ENCODE assay signal across 13 mouse cellular contexts in the genomic region with DNA sequence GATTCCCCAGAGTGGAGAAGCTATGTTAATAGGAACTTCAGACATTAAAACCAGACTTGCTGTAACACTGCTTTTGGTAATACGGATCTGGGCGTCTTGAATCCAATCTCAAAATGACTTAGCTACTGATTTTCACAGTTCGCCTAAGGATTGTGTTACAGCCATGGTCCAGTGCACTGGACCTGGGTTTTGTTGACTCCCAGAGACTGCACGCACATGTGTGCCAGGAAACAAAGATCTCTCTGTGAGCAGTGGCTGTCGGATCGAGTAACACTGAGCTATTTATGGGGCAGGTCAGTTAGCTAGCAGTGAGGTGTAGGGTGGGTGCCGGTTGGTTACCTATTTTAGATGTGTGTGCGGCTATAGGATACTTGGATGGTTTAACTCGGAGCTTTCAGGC. TPM values are rescaled to one million over a fixed set of nuclear protein-coding genes. Genes with fewer than 3 reads are reported as not detected.
DNase-seq lines count a peak whose midpoint lies in the region; ATAC-seq and TF ChIP-seq lines count a peak whose summit lies in the region.
"Had no signal": no experiment of that assay in that cellular context is flagged by ENCODE, and none has a peak within 500 bp of the region (broad histone marks: within the 10 kb centered on the region; RNA-seq: fewer than 3 reads in every experiment).

No protein-coding gene starts in this region.

- peaks cover 39% of the 10 kb centered on the region; the same call in 1 of the 2 replicates for H3K79me2 ChIP-seq in liver, adult 2 months (ENCODE audit: control insufficient read depth, insufficient read depth, low read length)

- TF ChIP-seq CTCF in liver, adult 2 months (IDR thresholded peaks at IDR 0.05; ENCODE audit: low read depth, low read length): no peak
- no peak for TF ChIP-seq CTCF in kidney, postnatal 0 days (IDR thresholded peaks at IDR 0.05; ENCODE audit: low read depth)

- peaks cover 23% of the 10 kb centered on the region for H3K4me1 ChIP-seq in liver, adult 2 months (ENCODE audit: control insufficient read depth, insufficient read depth, low read length)
- peaks cover 16% of the 10 kb centered on the region for H3K4me1 ChIP-seq in liver, embryonic 11.5 days (replicated peaks; ENCODE audit: control insufficient read depth, insufficient read depth, low read length)
- no peaks in the 10 kb centered on the region for H3K4me1 ChIP-seq in kidney, postnatal 0 days (replicated peaks; ENCODE audit: insufficient read depth, low read length)
- H3K4me1 ChIP-seq in forebrain, embryonic 15.5 days: peaks cover 3% of the 10 kb centered on the region; the same call in 1 of the 2 replicates

- H3K27ac ChIP-seq in liver, adult 2 months (replicated peaks; ENCODE audit: insufficient read depth, low read depth, low read length): peak overlapping the region; percentile 22; the same call in 1 of the 2 replicates
- H3K27ac ChIP-seq in liver, embryonic 11.5 days (ENCODE audit: low read depth, low read length): no peak overlapping the region
- peak overlapping the region; percentile 34; the same call in 1 of the 2 replicates for H3K27ac ChIP-seq in kidney, postnatal 0 days
- no peak overlapping the region for H3K27ac ChIP-seq in forebrain, embryonic 15.5 days (replicated peaks)

- peaks cover 10% of the 10 kb centered on the region; the same call in 1 of the 2 replicates for H3K36me3 ChIP-seq in liver, adult 2 months (ENCODE audit: control insufficient read depth, insufficient read depth, low read length)
- peaks cover 10% of the 10 kb centered on the region; the same call in 1 of the 2 replicates for H3K36me3 ChIP-seq in liver, embryonic 11.5 days (ENCODE audit: control insufficient read depth, insufficient read depth, low read length)
- no peaks in the 10 kb centered on the region for H3K36me3 ChIP-seq in kidney, postnatal 0 days (ENCODE audit: insufficient read depth, low read length)
- H3K36me3 ChIP-seq in forebrain, embryonic 15.5 days: no peaks in the 10 kb centered on the region

- DNase-seq in embryo, embryonic 11 days: peak; percentile 24
- DNase-seq in embryo, embryonic 10.5 days (ENCODE audit: low spot score): no peak
- DNase-seq in liver, adult 2 months (ENCODE audit: extremely low read depth, low read depth, low spot score): peak; percentile 79
- DNase-seq in liver, embryonic 11.5 days (ENCODE audit: low spot score): no peak
- DNase-seq in kidney, postnatal 0 days (ENCODE audit: low spot score): peak; percentile 62
- peak; percentile 70 for DNase-seq in skeletal muscle tissue, adult 2 months (ENCODE audit: low read depth, low spot score)
- DNase-seq in layer of hippocampus, postnatal 25 days (ENCODE audit: extremely low spot score in 1 of 2, low spot score in 1 of 2): no peak
- DNase-seq: adrenal gland, postnatal 10 days had no signal

- H3K27me3 ChIP-seq in liver, adult 2 months (ENCODE audit: control insufficient read depth, insufficient read depth, low read length): no peaks in the 10 kb centered on the region
- H3K27me3 ChIP-seq in liver, embryonic 11.5 days (replicated peaks; ENCODE audit: control insufficient read depth, insufficient read depth, low read length): no peaks in the 10 kb centered on the region
- no peaks in the 10 kb centered on the region for H3K27me3 ChIP-seq in kidney, postnatal 0 days (ENCODE audit: insufficient read depth, low read length)
- H3K27me3 ChIP-seq in forebrain, embryonic 15.5 days: no peaks in the 10 kb centered on the region
- H3K27me3 ChIP-seq: megakaryocyte, embryonic 14.5 days had no signal

- no peak overlapping the region for H3K9ac ChIP-seq in liver, adult 2 months (ENCODE audit: low read depth, low read length)
- H3K9ac ChIP-seq in liver, embryonic 11.5 days (ENCODE audit: low read depth, low read length): no peak overlapping the region
- no peak overlapping the region for H3K9ac ChIP-seq in kidney, postnatal 0 days (ENCODE audit: low read depth, low read length)
- H3K9ac ChIP-seq in forebrain, embryonic 15.5 days (replicated peaks): no peak overlapping the region

- H3K4me3 ChIP-seq in liver, adult 2 months (ENCODE audit: insufficient read depth, low read depth, low read length): no peak overlapping the region
- no peak overlapping the region for H3K4me3 ChIP-seq in liver, embryonic 11.5 days (ENCODE audit: low read depth, low read length)
- H3K4me3 ChIP-seq in kidney, postnatal 0 days (replicated peaks; ENCODE audit: low read depth, low read length): no peak overlapping the region
- H3K4me3 ChIP-seq in forebrain, embryonic 15.5 days: no peak overlapping the region
- H3K4me3 ChIP-seq: megakaryocyte, embryonic 14.5 days had no signal

- no peak for TF ChIP-seq POLR2A in liver, adult 2 months (IDR thresholded peaks at IDR 0.05; ENCODE audit: extremely low read depth, insufficient read depth, low read length)

- WGBS in liver, adult 2 months: 22% methylated on average over 9 of the region's 9 CpGs
- WGBS in liver, embryonic 11.5 days: 89% methylated on average over 9 of the region's 9 CpGs
- WGBS in kidney, postnatal 0 days: 32% methylated on average over 9 of the region's 9 CpGs
- WGBS in forebrain, embryonic 15.5 days: 92% methylated on average over 9 of the region's 9 CpGs

- no peak for ATAC-seq in liver, embryonic 11.5 days (replicated peaks; ENCODE audit: low FRiP score)
- ATAC-seq in kidney, postnatal 0 days (replicated peaks; ENCODE audit: low FRiP score, low read depth): peak; percentile 82; the same call in 1 of the 2 replicates
- ATAC-seq in forebrain, embryonic 15.5 days (replicated peaks): no peak

- H3K9me3 ChIP-seq in liver, embryonic 11.5 days (ENCODE audit: control insufficient read depth, low read length): no peaks in the 10 kb centered on the region
- no peaks in the 10 kb centered on the region for H3K9me3 ChIP-seq in kidney, postnatal 0 days (replicated peaks; ENCODE audit: low read length)
- no peaks in the 10 kb centered on the region for H3K9me3 ChIP-seq in forebrain, embryonic 15.5 days

- H3K4me2 ChIP-seq in liver, embryonic 11.5 days: no peak overlapping the region
- H3K4me2 ChIP-seq in kidney, postnatal 0 days (ENCODE audit: low read length): no peak overlapping the region; the same call in 1 of the 2 replicates
- H3K4me2 ChIP-seq in forebrain, embryonic 15.5 days (replicated peaks): no peak overlapping the region

RNA-seq across cellular contexts. Expression of a gene that starts 39.8 kb away (rescaled TPM):
- 7.1 and 8.5 TPM in 2 replicates for total RNA-seq in liver, adult 2 months (2014; rRNA removed)
- 17.0 and 17.5 TPM in 2 replicates for polyA plus RNA-seq in liver, adult 2 months (2012; rRNA removed)
- 3.1 and 3.8 TPM in 2 replicates for polyA plus RNA-seq in liver, embryonic 11.5 days (2014; fragmentation: Nextera tagmentation; extraction: Ambion mirVana)
- polyA plus RNA-seq in kidney, postnatal 0 days (2015; fragmentation: Nextera tagmentation; extraction: Ambion mirVana): 4.8 and 5.9 TPM in 2 replicates
- 1 to 10 TPM; 5.2 to 6.8 TPM for total RNA-seq in layer of hippocampus, postnatal 25 days (2021)
- polyA plus RNA-seq in forebrain, embryonic 15.5 days (2015; fragmentation: Nextera tagmentation; extraction: Ambion mirVana): 2.8 and 3.0 TPM in 2 replicates

RNA-seq across cellular contexts. Expression of a gene that starts 40.0 kb away (rescaled TPM):
- 31.8 and 33.0 TPM in 2 replicates for total RNA-seq in liver, adult 2 months (2014; rRNA removed)
- 32.0 and 35.2 TPM in 2 replicates for polyA plus RNA-seq in liver, adult 2 months (2012; rRNA removed)
- polyA plus RNA-seq in liver, embryonic 11.5 days (2014; fragmentation: Nextera tagmentation; extraction: Ambion mirVana): 46.0 and 50.1 TPM in 2 replicates
- polyA plus RNA-seq in kidney, postnatal 0 days (2015; fragmentation: Nextera tagmentation; extraction: Ambion mirVana): 14.4 and 14.6 TPM in 2 replicates
- 10 to 100 TPM; 11.5 to 11.7 TPM for total RNA-seq in layer of hippocampus, postnatal 25 days (2021)
- polyA plus RNA-seq in forebrain, embryonic 15.5 days (2015; fragmentation: Nextera tagmentation; extraction: Ambion mirVana): 11.4 and 13.3 TPM in 2 replicates

RNA-seq across cellular contexts. Expression of a gene that starts 47.8 kb away (rescaled TPM):
- total RNA-seq in liver, adult 2 months (2014; rRNA removed): not detected in 2 replicates
- polyA plus RNA-seq in liver, adult 2 months (2012; rRNA removed): not detected in 2 replicates
- not detected in 2 replicates for polyA plus RNA-seq in liver, embryonic 11.5 days (2014; fragmentation: Nextera tagmentation; extraction: Ambion mirVana)
- polyA plus RNA-seq in kidney, postnatal 0 days (2015; fragmentation: Nextera tagmentation; extraction: Ambion mirVana): not detected in 2 replicates
- total RNA-seq in layer of hippocampus, postnatal 25 days (2021): not detected
- polyA plus RNA-seq in forebrain, embryonic 15.5 days (2015; fragmentation: Nextera tagmentation; extraction: Ambion mirVana): 1.0 and 1.1 TPM in 2 replicates
- total RNA-seq: adrenal gland, postnatal 10 days; hematopoietic stem cell, adult 5-6 weeks had no signal
- polyA plus RNA-seq: lung, embryonic 16.5 days had no signal

RNA-seq across cellular contexts. Expression of a gene that starts 48.6 kb away (rescaled TPM):
- 6.9 and 7.8 TPM in 2 replicates for total RNA-seq in liver, adult 2 months (2014; rRNA removed)
- 15.0 and 18.0 TPM in 2 replicates for polyA plus RNA-seq in liver, adult 2 months (2012; rRNA removed)
- polyA plus RNA-seq in liver, embryonic 11.5 days (2014; fragmentation: Nextera tagmentation; extraction: Ambion mirVana): 26.3 and 27.8 TPM in 2 replicates
- polyA plus RNA-seq in kidney, postnatal 0 days (2015; fragmentation: Nextera tagmentation; extraction: Ambion mirVana): 4.0 and 4.4 TPM in 2 replicates
- total RNA-seq in layer of hippocampus, postnatal 25 days (2021): 1 to 10 TPM; 1.1 to 1.7 TPM
- 0.71 and 1.0 TPM in 2 replicates for polyA plus RNA-seq in forebrain, embryonic 15.5 days (2015; fragmentation: Nextera tagmentation; extraction: Ambion mirVana)

RNA-seq across cellular contexts. Expression of a gene that starts 50.8 kb away (rescaled TPM):
- not detected in 2 replicates for total RNA-seq in liver, adult 2 months (2014; rRNA removed)
- not detected in 2 replicates for polyA plus RNA-seq in liver, adult 2 months (2012; rRNA removed)
- polyA plus RNA-seq in liver, embryonic 11.5 days (2014; fragmentation: Nextera tagmentation; extraction: Ambion mirVana): not detected in 2 replicates
- not detected in 2 replicates for polyA plus RNA-seq in kidney, postnatal 0 days (2015; fragmentation: Nextera tagmentation; extraction: Ambion mirVana)
- total RNA-seq in layer of hippocampus, postnatal 25 days (2021): 1 to 10 TPM; 1.1 to 1.8 TPM
- polyA plus RNA-seq in forebrain, embryonic 15.5 days (2015; fragmentation: Nextera tagmentation; extraction: Ambion mirVana): 4.6 TPM in 2 replicates
- total RNA-seq: hematopoietic stem cell, adult 5-6 weeks had no signal
- polyA plus RNA-seq: lung, embryonic 16.5 days; thymus, postnatal 0 days had no signal

Comparison
In these comparisons a context has a peak if more than half of its experiments do, and no peak if none do; other contexts are left out.
1. DNase-seq: peak in embryo, embryonic 11 days (single experiment), liver, adult 2 months (single experiment), kidney, postnatal 0 days (single experiment) and skeletal muscle tissue, adult 2 months (single experiment); none in embryo, embryonic 10.5 days (single experiment), liver, embryonic 11.5 days (single experiment) and layer of hippocampus, postnatal 25 days (0 of 2).
2. H3K27ac ChIP-seq: peak in liver, adult 2 months (single experiment) and kidney, postnatal 0 days (single experiment); none in liver, embryonic 11.5 days (single experiment) and forebrain, embryonic 15.5 days (single experiment).